Mouse (Mus musculus) monocyte, adult 2 months (primary cell): Measurements from ENCODE around the gene Mpv17l.
A peak's percentile ranks its signal among the peaks of the same experiment; 100 is the strongest.
"Not testable (repeated sequence)": the region's sequence is repeated elsewhere in the genome, so short reads cannot be mapped to it uniquely, and the experiment has no call there.

Experiments used
- DNase-seq, 2 experiments: peaks; one replicate each; pipeline ENCODE4 v3.0.0; 2022; ENCODE audit warnings: low spot score in 2 of 2, low read depth in 1 of 2

Gene Mpv17l

GRCm38 (mm10) chr16:13902888-13903483 lies at the start of gene Mpv17l, which contains the start of gene Pdxdc1:
Gene Mpv17l (plus strand): TSS chr16:13903161.
Gene Pdxdc1 (minus strand): TSS chr16:13903131.
- DNase-seq = peak; percentile 90 to 96

GRCm38 (mm10) chr16:13853886-13854285 lies 49.1 kb upstream of the Mpv17l start:
- DNase-seq = no peak

GRCm38 (mm10) chr16:13866076-13866475 lies 36.9 kb upstream of the Mpv17l start:
- no peak for DNase-seq

- DNase-seq = no peak
Measured at GRCm38 (mm10) chr16:13866616-13867015, 36.3 kb upstream of the Mpv17l start.

- not testable (repeated sequence) for DNase-seq
Measured at GRCm38 (mm10) chr16:13867406-13867805, 35.6 kb upstream of the Mpv17l start.

- DNase-seq = no peak
Measured at GRCm38 (mm10) chr16:13867910-13868514, 34.9 kb upstream of the Mpv17l start.

GRCm38 (mm10) chr16:13875483-13875882 lies 27.5 kb upstream of the Mpv17l start:
- no peak for DNase-seq

GRCm38 (mm10) chr16:13883094-13883774 lies 19.7 kb upstream of the Mpv17l start:
- DNase-seq = no peak

GRCm38 (mm10) chr16:13890449-13890848 lies 12.5 kb upstream of the Mpv17l start:
- DNase-seq = no peak

GRCm38 (mm10) chr16:13892850-13893249 lies 10.1 kb upstream of the Mpv17l start:
- DNase-seq = no peak

- DNase-seq = no peak
Measured at GRCm38 (mm10) chr16:13894097-13894496, 8.9 kb upstream of the Mpv17l start.

GRCm38 (mm10) chr16:13895740-13896139 lies 7.2 kb upstream of the Mpv17l start:
- DNase-seq = no peak

GRCm38 (mm10) chr16:13896357-13896756 lies 6.6 kb upstream of the Mpv17l start:
- no peak for DNase-seq

- no peak for DNase-seq
Measured at GRCm38 (mm10) chr16:13898981-13899380, 4.0 kb upstream of the Mpv17l start.

- no peak for DNase-seq
Measured at GRCm38 (mm10) chr16:13902397-13902831, 547 bp upstream of the Mpv17l start.

- peak in 1 of 2 experiments; percentile 13 for DNase-seq
Measured at GRCm38 (mm10) chr16:13903488-13903887, 527 bp downstream of the Mpv17l start.

GRCm38 (mm10) chr16:13907297-13907696 lies 4.3 kb downstream of the Mpv17l start:
- no peak for DNase-seq

- no peak for DNase-seq
Measured at GRCm38 (mm10) chr16:13920093-13920492, 17.1 kb downstream of the Mpv17l start.

GRCm38 (mm10) chr16:13921063-13921462 lies 18.1 kb downstream of the Mpv17l start:
- no peak for DNase-seq

GRCm38 (mm10) chr16:13921781-13922180 lies 18.8 kb downstream of the Mpv17l start:
- DNase-seq = no peak

GRCm38 (mm10) chr16:13922499-13922898 lies 19.5 kb downstream of the Mpv17l start:
- not testable (repeated sequence) for DNase-seq

GRCm38 (mm10) chr16:13922966-13923365 lies 20.0 kb downstream of the Mpv17l start:
- DNase-seq = not testable (repeated sequence)
